Mouse (Mus musculus): ENCODE data around the gene Ulk4. TPM values are rescaled to one million over a fixed set of nuclear protein-coding genes. Genes with fewer than 3 reads are reported as not detected.
"Not testable (repeated sequence)": the region's sequence is repeated elsewhere in the genome, so short reads cannot be mapped to it uniquely, and the experiment has no call there.

Gene Ulk4
- total RNA-seq, 1 experiment from 2014 or later = 2.7 TPM

DNA sequence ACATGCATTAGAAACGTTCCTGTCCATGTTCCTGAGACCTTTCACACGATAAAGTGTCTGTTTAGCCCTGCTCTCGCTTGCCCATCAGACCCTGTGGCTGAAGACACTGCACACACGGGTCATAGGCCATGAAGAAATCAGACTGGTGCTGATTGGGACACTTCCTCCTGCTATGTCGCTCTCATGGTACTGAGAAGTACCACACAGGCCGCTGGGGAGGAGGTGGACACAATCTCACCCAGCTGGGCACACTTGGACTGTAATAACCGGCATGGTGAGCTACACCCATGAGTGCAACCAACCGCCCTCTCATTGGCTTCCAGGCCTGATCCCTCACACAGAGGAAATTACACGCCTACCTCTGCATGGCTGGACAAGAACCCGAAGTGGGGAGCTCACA, 58.8 kb downstream of the Ulk4 start:
- no peak; a peak in 1 of 4 replicates for ATAC-seq (replicated peaks in 1 of 2; ENCODE audit: insufficient read depth in 1 of 2, low FRiP score in 2 of 2, low TSS enrichment in 1 of 2, low read depth in 1 of 2, poor library complexity in 2 of 2, severe bottlenecking in 2 of 2)

DNA sequence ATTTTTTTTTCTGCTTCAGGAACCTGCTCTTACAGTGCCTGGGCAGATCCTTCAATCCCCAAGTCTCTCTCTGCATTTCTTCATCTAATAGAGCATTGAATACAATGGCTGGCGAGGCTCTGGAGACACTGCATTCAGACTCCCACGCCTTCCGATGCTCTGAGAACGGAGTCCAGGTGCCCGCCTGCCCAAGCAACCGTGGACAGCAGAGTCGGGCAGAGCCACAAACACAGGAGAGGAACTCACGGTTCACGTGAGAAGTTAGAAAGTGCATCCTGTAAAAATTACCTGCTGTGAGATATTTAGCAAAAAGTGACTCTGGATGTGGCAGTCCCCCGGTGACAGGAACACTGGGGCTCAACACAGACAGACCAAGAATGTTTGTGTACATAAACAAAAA, 59.3 kb downstream of the Ulk4 start:
- ATAC-seq (replicated peaks in 1 of 2; ENCODE audit: insufficient read depth in 1 of 2, low FRiP score in 2 of 2, low TSS enrichment in 1 of 2, low read depth in 1 of 2, poor library complexity in 2 of 2, severe bottlenecking in 2 of 2) = no peak

DNA sequence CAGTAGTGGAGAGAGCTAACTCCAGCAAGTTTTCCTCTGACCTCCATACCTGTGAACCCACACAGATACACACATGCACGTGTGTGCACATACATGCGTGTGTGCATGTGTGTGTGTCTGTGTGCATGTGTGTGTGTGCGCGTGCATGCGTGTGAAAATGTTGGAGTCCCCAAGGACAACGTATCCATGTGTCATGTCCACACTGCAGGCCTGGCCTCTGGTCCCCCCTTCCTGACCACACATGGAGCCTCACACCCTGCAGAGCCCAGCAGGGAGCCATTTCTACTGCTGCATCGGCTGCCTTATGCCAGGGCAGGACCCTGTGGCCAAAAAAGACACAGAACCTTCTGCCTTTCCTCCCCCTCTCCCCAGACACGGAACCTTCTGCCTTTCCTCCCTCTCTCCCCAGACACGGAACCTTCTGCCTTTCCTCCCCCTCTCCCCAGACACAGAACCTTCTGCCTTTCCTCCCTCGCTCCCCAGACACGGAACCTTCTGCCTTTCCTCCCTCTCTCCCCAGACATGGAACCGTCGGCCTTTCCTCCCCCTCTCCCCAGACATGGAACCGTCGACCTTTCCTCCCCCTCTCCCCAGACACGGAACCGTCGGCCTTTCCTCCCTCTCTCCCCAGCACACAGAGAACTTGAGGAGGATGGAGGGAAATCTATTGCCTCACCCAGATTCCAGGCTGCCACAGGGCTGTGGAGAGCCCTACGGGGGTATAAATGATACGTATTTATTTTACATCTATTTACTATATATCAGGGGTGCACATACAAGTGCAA, 60.3 kb downstream of the Ulk4 start:
- no peak for ATAC-seq (replicated peaks in 1 of 2; ENCODE audit: insufficient read depth in 1 of 2, low FRiP score in 2 of 2, low TSS enrichment in 1 of 2, low read depth in 1 of 2, poor library complexity in 2 of 2, severe bottlenecking in 2 of 2)

DNA sequence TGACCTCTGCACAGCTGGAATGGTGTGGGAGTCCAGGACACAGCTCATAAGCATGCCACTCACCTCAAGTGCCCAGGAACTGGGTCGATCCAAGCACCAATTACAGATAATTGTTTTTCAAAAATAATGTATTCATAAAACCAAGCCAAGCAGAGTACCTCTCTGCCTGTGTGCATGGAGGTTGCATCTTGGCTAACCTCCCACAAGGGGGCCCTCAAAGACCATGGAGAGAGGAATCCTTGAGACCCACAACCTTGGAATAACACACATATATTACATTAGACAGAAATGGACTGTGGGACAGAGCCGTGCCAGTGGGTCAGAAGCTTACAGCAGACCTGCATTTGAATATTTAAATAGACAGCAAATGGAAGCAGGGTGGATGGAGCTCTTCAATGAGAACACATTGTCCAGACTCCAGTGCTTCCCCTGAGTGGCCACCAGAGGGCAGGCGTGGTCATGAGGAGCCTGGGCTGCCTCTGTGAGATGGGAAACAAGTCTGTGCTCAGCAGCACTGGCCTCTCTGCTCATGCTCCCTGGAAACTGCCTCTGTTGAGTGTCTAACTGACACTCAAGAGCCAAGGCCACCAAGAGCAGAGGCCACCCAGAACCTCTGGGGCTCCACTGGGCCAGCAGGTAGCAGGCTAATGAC, 61.5 kb downstream of the Ulk4 start:
- ATAC-seq (replicated peaks in 1 of 2; ENCODE audit: insufficient read depth in 1 of 2, low FRiP score in 2 of 2, low TSS enrichment in 1 of 2, low read depth in 1 of 2, poor library complexity in 2 of 2, severe bottlenecking in 2 of 2) = peak; percentile 81 to 86; a peak in 3 of 4 replicates

DNA sequence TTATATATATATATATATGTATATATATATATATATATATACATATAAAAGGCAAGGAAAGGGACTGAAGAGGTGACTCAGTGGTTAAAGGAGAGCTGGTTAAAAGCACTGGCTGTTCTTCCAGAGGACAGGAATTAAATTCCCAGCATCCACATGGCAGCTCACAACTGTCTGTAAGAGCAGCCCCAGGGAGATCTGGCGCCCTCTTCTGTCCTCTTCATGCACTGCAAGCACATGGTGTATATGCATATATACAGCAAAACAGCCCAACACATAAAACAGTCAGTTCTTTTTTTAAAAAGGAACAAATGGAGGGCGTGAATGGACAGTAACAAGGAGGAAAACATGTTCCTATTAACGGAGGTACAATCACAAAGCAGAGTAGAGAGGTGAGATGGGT, 64.7 kb downstream of the Ulk4 start:
- no peak for ATAC-seq (replicated peaks in 1 of 2; ENCODE audit: insufficient read depth in 1 of 2, low FRiP score in 2 of 2, low TSS enrichment in 1 of 2, low read depth in 1 of 2, poor library complexity in 2 of 2, severe bottlenecking in 2 of 2)

DNA sequence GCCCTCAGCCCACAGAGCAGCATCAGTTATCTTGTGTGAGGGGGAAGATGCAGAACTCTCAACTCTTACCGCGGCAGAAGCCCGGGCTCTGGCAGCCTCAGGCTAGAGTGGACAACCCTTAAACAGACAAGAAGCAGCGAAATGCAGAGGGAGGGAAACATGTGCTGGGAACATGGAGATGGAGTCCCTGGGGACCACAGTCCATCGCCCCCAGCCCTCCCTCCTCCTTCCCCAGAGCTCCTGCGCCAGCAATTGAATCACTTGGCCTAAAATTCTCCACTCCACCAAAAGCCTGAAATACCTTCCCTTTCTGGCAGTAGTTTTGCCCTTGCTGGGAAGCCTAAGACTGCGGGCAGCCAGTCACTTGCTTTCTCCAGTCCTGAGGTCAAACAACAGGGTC, 72.0 kb downstream of the Ulk4 start:
- ATAC-seq (replicated peaks in 1 of 2; ENCODE audit: insufficient read depth in 1 of 2, low FRiP score in 2 of 2, low TSS enrichment in 1 of 2, low read depth in 1 of 2, poor library complexity in 2 of 2, severe bottlenecking in 2 of 2) = no peak

DNA sequence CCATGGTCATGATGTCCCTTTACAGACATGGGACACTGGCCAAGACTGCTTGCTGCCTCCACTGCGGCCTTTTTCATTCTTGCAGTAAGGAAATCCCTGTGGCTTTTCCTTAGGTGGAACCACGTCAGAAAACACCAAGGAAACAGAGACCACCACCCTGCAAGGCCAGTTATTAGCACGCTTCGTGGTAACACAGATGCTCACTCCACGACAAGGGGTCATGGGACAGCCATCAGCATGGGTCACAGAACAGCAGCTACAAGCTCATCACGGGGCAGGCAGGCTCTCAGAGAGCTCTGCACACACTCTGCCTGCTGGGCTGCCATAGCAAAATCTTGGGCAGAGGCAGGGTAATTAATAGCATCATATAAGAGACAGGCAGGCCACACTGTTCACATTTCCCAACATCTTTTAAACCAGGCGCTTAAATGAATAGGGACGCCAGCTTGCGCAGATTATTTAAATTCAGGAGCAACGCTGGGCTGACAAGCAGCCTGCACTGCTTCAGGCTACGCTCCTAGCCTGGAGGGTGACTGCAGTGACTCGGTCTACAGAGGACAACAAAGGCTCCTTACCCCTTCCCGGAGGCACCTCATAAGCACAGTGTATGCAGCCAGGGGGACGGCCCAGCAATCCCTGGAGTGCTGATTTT, 72.7 kb downstream of the Ulk4 start:
- no peak for ATAC-seq (replicated peaks in 1 of 2; ENCODE audit: insufficient read depth in 1 of 2, low FRiP score in 2 of 2, low TSS enrichment in 1 of 2, low read depth in 1 of 2, poor library complexity in 2 of 2, severe bottlenecking in 2 of 2)

DNA sequence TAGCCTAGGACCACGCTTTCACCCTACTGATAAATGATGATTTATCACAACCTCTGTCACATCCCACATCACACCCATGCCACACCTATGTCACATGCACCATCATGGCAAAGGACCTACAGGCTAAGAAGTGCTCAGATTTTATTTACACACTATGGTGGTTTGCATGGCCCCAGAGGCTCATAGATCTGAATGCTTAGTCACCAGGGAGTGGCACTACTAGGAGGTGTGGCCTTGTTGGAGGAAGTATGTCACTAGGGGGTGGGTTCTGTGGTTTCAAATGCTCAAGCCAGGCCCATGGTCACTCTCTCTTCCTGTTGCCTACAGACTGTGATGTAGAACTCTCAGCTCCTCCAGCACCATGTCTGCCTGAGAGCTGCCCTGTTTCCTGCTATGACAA, 73.3 kb downstream of the Ulk4 start:
- ATAC-seq (replicated peaks in 1 of 2; ENCODE audit: insufficient read depth in 1 of 2, low FRiP score in 2 of 2, low TSS enrichment in 1 of 2, low read depth in 1 of 2, poor library complexity in 2 of 2, severe bottlenecking in 2 of 2) = no peak

DNA sequence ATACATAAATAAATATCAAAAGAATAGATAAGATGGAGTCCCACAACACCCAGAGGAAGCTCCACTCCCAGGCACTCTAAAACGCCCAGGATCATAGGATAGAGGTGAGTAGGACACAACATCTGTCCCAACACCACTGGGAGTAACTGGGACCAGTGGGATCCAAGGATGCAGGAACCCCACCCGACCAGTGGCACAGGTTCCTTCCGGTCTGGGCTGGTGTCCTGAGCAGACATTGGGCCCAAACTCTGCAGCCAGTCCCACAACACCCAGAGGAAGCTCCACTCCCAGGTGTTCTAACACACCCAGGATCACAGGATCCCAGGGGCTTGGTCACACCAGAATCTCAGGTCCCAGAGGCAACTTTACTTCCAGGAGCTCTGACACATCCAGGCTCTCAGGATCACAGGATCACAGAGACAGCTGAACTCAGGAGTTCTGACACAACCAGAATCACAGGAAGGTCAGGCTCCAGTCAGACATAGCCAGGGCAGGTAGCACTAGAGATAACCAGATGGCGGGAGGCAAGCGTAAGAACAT, 77.8 kb downstream of the Ulk4 start:
- not testable (repeated sequence) for ATAC-seq (replicated peaks in 1 of 2; ENCODE audit: insufficient read depth in 1 of 2, low FRiP score in 2 of 2, low TSS enrichment in 1 of 2, low read depth in 1 of 2, poor library complexity in 2 of 2, severe bottlenecking in 2 of 2)

DNA sequence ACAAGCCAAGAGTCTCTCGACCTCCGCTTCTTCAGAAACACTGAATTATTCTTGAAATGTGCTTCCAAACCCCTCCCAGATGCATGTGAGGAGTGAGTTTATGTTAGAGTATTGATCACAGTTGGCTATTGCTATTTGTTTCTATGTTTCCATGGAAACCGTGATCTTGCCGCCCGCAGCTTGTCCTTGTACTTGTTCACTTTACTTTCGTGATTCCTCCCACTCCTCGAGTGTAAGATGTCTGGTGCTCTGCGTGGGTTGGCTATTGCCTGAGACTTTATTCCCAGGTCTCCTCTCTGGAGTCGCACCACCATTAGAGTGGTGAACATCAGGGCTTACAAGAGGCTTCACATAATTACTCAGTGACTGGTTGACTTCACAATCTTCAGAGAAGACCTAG, 80.5 kb downstream of the Ulk4 start:
- no peak for ATAC-seq (replicated peaks in 1 of 2; ENCODE audit: insufficient read depth in 1 of 2, low FRiP score in 2 of 2, low TSS enrichment in 1 of 2, low read depth in 1 of 2, poor library complexity in 2 of 2, severe bottlenecking in 2 of 2)

DNA sequence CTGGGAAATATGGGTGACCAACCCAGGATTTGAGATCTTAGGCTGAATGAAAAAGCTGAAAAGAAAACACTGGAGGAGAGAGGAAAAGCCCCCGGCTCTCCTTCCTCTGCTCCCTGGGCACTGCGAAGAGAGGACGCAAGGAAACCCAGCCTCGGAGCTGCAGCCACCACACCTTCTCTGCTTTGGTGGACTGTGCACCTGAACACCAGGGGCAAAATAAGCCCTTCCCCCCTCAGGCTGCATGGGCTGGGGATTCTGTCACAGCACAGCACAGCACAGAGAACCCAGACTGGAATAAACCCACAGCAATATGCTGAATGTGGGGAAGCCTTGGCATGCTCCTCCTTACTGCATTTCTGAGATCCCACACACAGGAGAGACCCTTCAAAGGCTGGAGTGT, 81.9 kb downstream of the Ulk4 start:
- no peak for ATAC-seq (replicated peaks in 1 of 2; ENCODE audit: insufficient read depth in 1 of 2, low FRiP score in 2 of 2, low TSS enrichment in 1 of 2, low read depth in 1 of 2, poor library complexity in 2 of 2, severe bottlenecking in 2 of 2)

DNA sequence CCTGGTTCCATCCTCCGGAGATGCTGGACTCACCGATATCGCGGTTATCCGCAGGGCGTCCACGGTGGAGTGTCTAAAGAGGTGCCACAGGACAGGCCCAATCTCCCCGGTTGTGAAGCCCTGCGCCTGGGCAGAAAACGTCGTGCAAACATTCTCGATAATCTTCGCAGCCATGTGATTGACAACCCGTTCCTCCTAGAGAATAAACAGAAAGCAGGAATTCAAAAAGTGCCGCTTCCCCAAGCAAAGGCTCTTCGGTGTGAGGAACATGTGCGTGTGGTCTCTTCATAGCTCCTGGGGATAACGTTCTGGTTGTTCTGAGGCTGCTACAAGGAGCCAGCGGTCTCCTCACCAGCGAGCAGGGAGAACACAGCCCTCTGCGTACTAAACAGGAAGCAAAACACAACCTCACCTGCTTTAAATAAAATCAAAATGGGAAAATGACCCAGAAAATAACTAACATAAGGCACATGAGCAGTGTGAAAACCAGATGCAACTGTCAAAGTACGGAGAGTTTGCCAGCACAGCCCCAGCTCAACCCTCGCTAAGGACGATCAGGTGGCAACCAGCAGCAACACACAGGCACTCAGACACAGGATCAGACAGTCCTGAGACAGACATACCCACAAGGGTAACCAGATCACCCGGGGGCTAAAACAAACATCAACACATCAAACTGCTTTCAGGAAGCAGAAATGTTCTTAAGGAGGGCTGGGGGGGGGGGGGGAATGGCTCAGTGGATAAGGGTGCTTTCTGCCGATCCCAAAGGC, 84.2 kb downstream of the Ulk4 start:
- no peak for ATAC-seq (replicated peaks in 1 of 2; ENCODE audit: insufficient read depth in 1 of 2, low FRiP score in 2 of 2, low TSS enrichment in 1 of 2, low read depth in 1 of 2, poor library complexity in 2 of 2, severe bottlenecking in 2 of 2)

DNA sequence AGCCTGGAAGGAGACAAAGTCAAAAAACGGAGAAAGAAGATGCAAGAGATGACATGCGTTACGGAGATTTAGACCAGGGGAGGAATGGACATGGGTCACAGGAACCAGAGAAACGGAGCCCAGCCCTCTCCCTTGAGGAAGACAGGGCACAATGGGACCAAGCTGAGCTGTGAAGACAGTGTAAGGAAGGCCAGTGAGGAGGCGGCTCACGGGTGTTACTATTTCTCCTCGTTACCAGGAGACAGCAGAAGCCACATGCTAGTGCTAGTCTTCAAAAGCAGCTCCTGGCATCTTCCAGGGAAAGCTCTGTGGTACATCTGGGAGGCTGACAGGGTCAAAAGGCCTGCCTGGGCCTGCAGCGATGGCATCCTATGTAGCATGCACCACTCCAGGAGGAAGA, 89.2 kb downstream of the Ulk4 start:
- no peak for ATAC-seq (replicated peaks in 1 of 2; ENCODE audit: insufficient read depth in 1 of 2, low FRiP score in 2 of 2, low TSS enrichment in 1 of 2, low read depth in 1 of 2, poor library complexity in 2 of 2, severe bottlenecking in 2 of 2)

DNA sequence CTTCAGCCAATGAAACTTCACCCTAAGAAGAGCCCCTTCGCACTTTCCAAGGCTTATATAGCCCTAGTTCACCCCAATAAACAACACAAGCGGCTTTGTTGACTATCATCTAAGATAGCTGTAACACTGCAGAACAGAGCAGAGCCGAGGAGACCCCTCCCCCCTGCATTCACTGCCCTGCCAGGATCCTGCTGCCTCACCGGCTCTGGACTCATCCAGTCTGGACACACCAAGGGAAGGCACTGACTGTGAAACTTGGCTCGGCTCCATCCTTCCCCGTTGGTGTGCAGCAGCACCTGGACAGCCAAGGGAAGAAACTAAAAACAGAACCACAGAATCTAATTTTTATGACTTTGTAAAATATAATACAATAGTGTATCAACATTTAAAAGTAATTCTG, 91.2 kb downstream of the Ulk4 start:
- ATAC-seq (replicated peaks in 1 of 2; ENCODE audit: insufficient read depth in 1 of 2, low FRiP score in 2 of 2, low TSS enrichment in 1 of 2, low read depth in 1 of 2, poor library complexity in 2 of 2, severe bottlenecking in 2 of 2) = no peak

DNA sequence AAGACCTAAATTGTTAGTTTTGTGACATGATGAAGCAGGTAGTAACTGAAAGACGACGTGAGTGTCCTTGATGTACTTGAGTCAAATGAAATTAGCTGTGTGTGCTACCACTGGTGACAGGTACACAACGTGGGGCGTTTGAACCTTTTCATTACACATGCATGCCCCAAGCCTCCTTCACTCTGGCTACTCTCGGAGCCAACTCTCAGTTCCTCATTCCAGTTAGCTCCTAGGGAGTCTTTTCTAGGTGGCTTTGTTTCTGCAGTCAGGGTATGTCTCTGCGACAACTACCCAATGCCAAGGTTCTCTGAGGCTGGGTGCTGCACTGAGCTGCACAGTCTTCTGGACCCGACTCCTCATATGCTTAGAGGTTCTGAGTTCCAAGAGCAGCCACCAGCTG, 100.6 kb downstream of the Ulk4 start:
- no peak for ATAC-seq (replicated peaks in 1 of 2; ENCODE audit: insufficient read depth in 1 of 2, low FRiP score in 2 of 2, low TSS enrichment in 1 of 2, low read depth in 1 of 2, poor library complexity in 2 of 2, severe bottlenecking in 2 of 2)

DNA sequence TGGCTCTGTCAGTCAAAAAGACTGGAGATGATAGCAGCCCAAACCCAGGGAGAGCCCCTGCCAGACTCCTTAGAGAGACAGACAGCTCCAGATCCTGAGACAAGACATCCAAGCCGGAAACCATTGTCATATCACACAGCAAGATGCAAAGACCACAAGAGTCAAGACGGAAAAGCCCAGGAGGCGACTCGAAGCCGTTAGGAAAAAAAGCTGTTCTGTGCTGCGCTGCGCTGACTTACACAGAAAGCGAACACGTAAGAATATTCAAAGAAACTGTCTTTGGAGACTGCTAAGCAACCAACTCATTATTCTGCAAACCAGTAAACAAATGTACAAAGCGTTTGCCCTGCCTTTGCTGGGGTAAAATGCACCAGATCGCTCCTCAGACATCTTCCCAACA, 101.8 kb downstream of the Ulk4 start:
- no peak for ATAC-seq (replicated peaks in 1 of 2; ENCODE audit: insufficient read depth in 1 of 2, low FRiP score in 2 of 2, low TSS enrichment in 1 of 2, low read depth in 1 of 2, poor library complexity in 2 of 2, severe bottlenecking in 2 of 2)

DNA sequence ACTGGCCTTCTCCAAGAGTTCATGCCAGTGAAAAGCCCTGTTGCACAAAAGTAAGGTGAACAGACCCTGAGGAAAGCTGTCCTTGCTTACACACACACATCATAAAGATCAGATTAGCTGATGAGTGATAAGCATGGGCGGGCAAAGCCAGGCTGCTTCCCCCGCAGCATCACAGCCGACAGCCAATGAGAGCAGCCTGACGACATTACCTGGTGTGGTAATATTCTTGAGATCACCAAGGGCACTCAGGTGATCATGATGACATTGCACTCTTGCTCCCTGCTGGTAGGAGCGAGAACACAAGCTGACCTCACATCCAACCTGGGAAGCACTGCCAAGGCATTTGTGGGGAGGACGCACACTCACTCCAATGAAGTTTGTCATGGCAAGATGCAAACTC, 104.9 kb downstream of the Ulk4 start:
- ATAC-seq (replicated peaks in 1 of 2; ENCODE audit: insufficient read depth in 1 of 2, low FRiP score in 2 of 2, low TSS enrichment in 1 of 2, low read depth in 1 of 2, poor library complexity in 2 of 2, severe bottlenecking in 2 of 2) = no peak

DNA sequence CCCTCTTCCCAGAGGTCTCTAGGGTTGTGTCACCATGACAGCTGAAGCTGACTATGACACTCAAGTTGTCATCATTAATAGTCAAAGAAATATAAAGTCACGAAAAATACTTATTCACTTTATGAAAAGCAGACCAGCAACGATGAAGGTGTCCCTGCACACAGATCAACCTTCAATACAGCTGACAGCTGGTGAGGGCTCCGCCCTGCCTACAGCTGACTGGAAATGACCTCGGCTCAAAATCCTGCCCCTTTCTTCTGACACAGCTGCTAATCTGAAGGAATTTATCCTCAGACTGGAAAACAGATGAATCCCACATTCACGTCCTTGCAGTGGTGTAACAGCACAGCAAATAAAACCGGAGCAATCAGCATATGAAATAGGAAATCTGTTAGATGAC, 105.4 kb downstream of the Ulk4 start:
- ATAC-seq (replicated peaks in 1 of 2; ENCODE audit: insufficient read depth in 1 of 2, low FRiP score in 2 of 2, low TSS enrichment in 1 of 2, low read depth in 1 of 2, poor library complexity in 2 of 2, severe bottlenecking in 2 of 2) = no peak
